Mouse (Mus musculus) limb, embryonic 11.5 days (tissue): ENCODE data around the gene Map2k5. TPM values are rescaled to one million over a fixed set of nuclear protein-coding genes. Genes with fewer than 3 reads are reported as not detected.

Experiments used
- ATAC-seq: fragments of 200-750 bp; cut with Nextera tagmentation; 2 replicates; pipeline ENCODE4 v1.8.0; 2017; ENCODE audit warnings: low read depth; ENCODE audit not compliant: insufficient number of reproducible peaks, low FRiP score, low TSS enrichment
- DNase-seq: peaks from one replicate; pipeline ENCODE4 v3.0.0-alpha.2; 2015; ENCODE audit warnings: low spot score
- H3K27ac ChIP-seq: fragments of 300-500 bp; sonication (generic); replicated peaks from 2 replicates; pipeline ENCODE4 v1.5.1; 2014; ENCODE audit warnings: low read depth, mild to moderate bottlenecking, low read length
- H3K27me3 ChIP-seq: fragments of 300-500 bp; sonication (generic); 2 replicates; pipeline ENCODE4 v1.6.1; 2014; ENCODE audit warnings: mild to moderate bottlenecking, low read length, mixed read lengths; ENCODE audit not compliant: control insufficient read depth, insufficient read depth
- H3K36me3 ChIP-seq: fragments of 300-500 bp; sonication (generic); 2 replicates; pipeline ENCODE4 v1.6.1; 2014; ENCODE audit warnings: mild to moderate bottlenecking, low read length, moderate library complexity, mixed read lengths; ENCODE audit not compliant: control insufficient read depth, insufficient read depth
- H3K4me1 ChIP-seq: fragments of 300-500 bp; sonication (generic); 2 replicates; pipeline ENCODE4 v1.6.1; 2014; ENCODE audit warnings: low read length, mixed read lengths; ENCODE audit not compliant: control insufficient read depth, insufficient read depth
- H3K4me2 ChIP-seq: fragments of 300-500 bp; sonication (generic); 2 replicates; pipeline ENCODE4 v1.6.1; 2014; ENCODE audit warnings: low read depth, mild to moderate bottlenecking, moderate library complexity; ENCODE audit not compliant: severe bottlenecking
- H3K4me3 ChIP-seq: fragments of 300-500 bp; sonication (generic); 2 replicates; pipeline ENCODE4 v1.5.1; 2014; ENCODE audit warnings: low read depth, low read length
- H3K9ac ChIP-seq: fragments of 300-500 bp; sonication (generic); 2 replicates; pipeline ENCODE4 v1.6.1; 2014; ENCODE audit warnings: mild to moderate bottlenecking, low read length
- H3K9me3 ChIP-seq: fragments of 300-500 bp; sonication (generic); 2 replicates; pipeline ENCODE4 v1.6.1; 2016; ENCODE audit warnings: low read length; ENCODE audit not compliant: control insufficient read depth
- WGBS: fragments of 180-500 bp; shearing (Covaris S2); extraction: QIAGEN DNeasy Blood & Tissue Kit; methylation state at CpG from one replicate; pipeline ENCODE4 v1.1.7; 2014; 5-methylcytosine and 5-hydroxymethylcytosine counted together
- polyA plus RNA-seq: library from polyadenylated mRNA; unstranded; fragments of >200 nt; fragmentation: Nextera tagmentation; extraction: Ambion mirVana; gene quantifications from 2 replicates; pipeline ENCODE4 v1.2.1, GENCODE M21; 2014

Gene Map2k5
- polyA plus RNA-seq, 1 experiment from 2014 or later, result 42.0 TPM

- WGBS, result under 1% methylated on average over 25 of the region's 25 CpGs
- Histone ChIP-seq H3K9me3 (no peaks in the 10 kb centered on the region), H3K4me3 (no peak overlapping the region), H3K27ac (no peak overlapping the region), H3K27me3 (peaks cover 99% of the 10 kb centered on the region), H3K4me2 (no peak overlapping the region), H3K9ac (no peak overlapping the region), H3K4me1 (peaks cover 27% of the 10 kb centered on the region), H3K36me3 (no peaks in the 10 kb centered on the region)
- DNase-seq (no peak), ATAC-seq (no peak)
Observed at GRCm38 (mm10) chr9:63143227-63143626, 234.5 kb downstream of the Map2k5 start.

- peaks cover 27% of the 10 kb centered on the region for H3K4me1 ChIP-seq
- ATAC-seq, result no peak
- WGBS, result under 1% methylated on average over 42 of the region's 42 CpGs
Observed at GRCm38 (mm10) chr9:63142335-63143036, 235.2 kb downstream of the Map2k5 start.

GRCm38 (mm10) chr9:63141641-63142334 lies 235.9 kb downstream of the Map2k5 start:
- H3K27me3 ChIP-seq, result peaks cover 98% of the 10 kb centered on the region
- H3K4me2 ChIP-seq, result no peak overlapping the region
- H3K4me1 ChIP-seq, result peaks cover 26% of the 10 kb centered on the region
- WGBS, result 2% methylated on average over 24 of the region's 24 CpGs
- peak overlapping the region; percentile 15; the same call in 1 of the 2 replicates for H3K4me3 ChIP-seq
- no peaks in the 10 kb centered on the region for H3K9me3 ChIP-seq
- H3K36me3 ChIP-seq, result no peaks in the 10 kb centered on the region
- ATAC-seq, result no peak
- DNase-seq, result peak; percentile 59
- no peak overlapping the region for H3K9ac ChIP-seq
- no peak overlapping the region for H3K27ac ChIP-seq

More at GRCm38 (mm10) chr9:63142335-63143036, 235.2 kb downstream of the Map2k5 start:
- Histone ChIP-seq H3K27me3 (peaks cover 99% of the 10 kb centered on the region), H3K4me3 (peak overlapping the region; percentile 15; the same call in 1 of the 2 replicates), H3K4me2 (peak overlapping the region; percentile 31), H3K9me3 (no peaks in the 10 kb centered on the region), H3K36me3 (no peaks in the 10 kb centered on the region), H3K27ac (no peak overlapping the region), H3K9ac (no peak overlapping the region)
- peak; percentile 62 for DNase-seq

- no peaks in the 10 kb centered on the region for H3K36me3 ChIP-seq
- DNase-seq, result peak; percentile 39
- H3K4me1 ChIP-seq, result peaks cover 16% of the 10 kb centered on the region
- no peak overlapping the region for H3K4me2 ChIP-seq
- no peaks in the 10 kb centered on the region for H3K9me3 ChIP-seq
- no peak overlapping the region for H3K27ac ChIP-seq
- no peak for ATAC-seq
- WGBS, result 0% methylated on average over 9 of the region's 9 CpGs
- no peak overlapping the region for H3K4me3 ChIP-seq
- no peak overlapping the region for H3K9ac ChIP-seq
- peaks cover 96% of the 10 kb centered on the region for H3K27me3 ChIP-seq
Observed at GRCm38 (mm10) chr9:63140211-63140610, 237.5 kb downstream of the Map2k5 start.

- DNase-seq, result peak; percentile 36
- Histone ChIP-seq H3K9me3 (no peaks in the 10 kb centered on the region), H3K4me1 (peaks cover 15% of the 10 kb centered on the region), H3K27me3 (peaks cover 96% of the 10 kb centered on the region), H3K4me3 (no peak overlapping the region), H3K36me3 (no peaks in the 10 kb centered on the region), H3K27ac (no peak overlapping the region), H3K4me2 (no peak overlapping the region), H3K9ac (no peak overlapping the region)
- ATAC-seq, result no peak
- 2% methylated on average over 17 of the region's 17 CpGs for WGBS
Observed at GRCm38 (mm10) chr9:63139661-63140060, 238.0 kb downstream of the Map2k5 start.

GRCm38 (mm10) chr9:63138481-63138967 lies 239.2 kb downstream of the Map2k5 start:
- Histone ChIP-seq H3K27ac (no peak overlapping the region), H3K9me3 (no peaks in the 10 kb centered on the region), H3K4me2 (peak overlapping the region; percentile 45), H3K9ac (no peak overlapping the region), H3K4me1 (peaks cover 9% of the 10 kb centered on the region), H3K27me3 (peaks cover 92% of the 10 kb centered on the region), H3K4me3 (peak overlapping the region; percentile 16), H3K36me3 (no peaks in the 10 kb centered on the region)
- DNase-seq (peak; percentile 72), ATAC-seq (no peak)
- under 1% methylated on average over 31 of the region's 31 CpGs for WGBS

- no peak overlapping the region for H3K4me3 ChIP-seq
- no peak overlapping the region for H3K9ac ChIP-seq
- H3K27me3 ChIP-seq, result peaks cover 82% of the 10 kb centered on the region
- no peaks in the 10 kb centered on the region for H3K36me3 ChIP-seq
- no peak overlapping the region for H3K4me2 ChIP-seq
- ATAC-seq (no peak), DNase-seq (no peak)
- WGBS, result 8% methylated on average over 6 of the region's 6 CpGs
- H3K27ac ChIP-seq, result no peak overlapping the region
- H3K4me1 ChIP-seq, result peaks cover 7% of the 10 kb centered on the region
- no peaks in the 10 kb centered on the region for H3K9me3 ChIP-seq
Observed at GRCm38 (mm10) chr9:63137615-63137915, 240.1 kb downstream of the Map2k5 start.

- H3K27me3 ChIP-seq, result peaks cover 76% of the 10 kb centered on the region
- no peak overlapping the region for H3K27ac ChIP-seq
- DNase-seq (peak; percentile 61), ATAC-seq (no peak)
- H3K36me3 ChIP-seq, result no peaks in the 10 kb centered on the region
- peaks cover 4% of the 10 kb centered on the region for H3K4me1 ChIP-seq
- no peak overlapping the region for H3K4me2 ChIP-seq
- H3K9ac ChIP-seq, result no peak overlapping the region
- H3K9me3 ChIP-seq, result no peaks in the 10 kb centered on the region
- 3% methylated on average over 19 of the region's 19 CpGs for WGBS
- no peak overlapping the region for H3K4me3 ChIP-seq
Observed at GRCm38 (mm10) chr9:63136756-63137614, 240.7 kb downstream of the Map2k5 start.
